Mouse (Mus musculus) erythroblast, embryonic 14.5 days (primary cell): ENCODE results near the gene Atp6v0a4.

ENCODE experiments used
- GATA1 ChIP-seq: IDR thresholded peaks from 2 replicates; pipeline ENCODE4 v1.6.1; 2012; ENCODE audit warnings: low read length, inconsistent platforms, mixed read lengths
- TAL1 ChIP-seq: IDR thresholded peaks from 3 replicates; pipeline ENCODE4 v1.6.1; 2012; ENCODE audit warnings: low read length, inconsistent platforms, mixed read lengths

GRCm38 (mm10) chr6:38124882-38125281 lies 496 bp upstream of the Atp6v0a4 start:
- no peak for TF ChIP-seq GATA1
- no peak for TF ChIP-seq TAL1
